Mouse (Mus musculus): ENCODE measurements around the gene Reep1. TPM values are rescaled to one million over a fixed set of nuclear protein-coding genes. Genes with fewer than 3 reads are reported as not detected.
A peak's percentile ranks its signal among the peaks of the same experiment; 100 is the strongest.
"Not testable (repeated sequence)": the region's sequence is repeated elsewhere in the genome, so short reads cannot be mapped to it uniquely, and the experiment has no call there.

The Reep1 gene
- polyA plus RNA-seq, 1 experiment from 2014 or later, result 102 TPM

DNA sequence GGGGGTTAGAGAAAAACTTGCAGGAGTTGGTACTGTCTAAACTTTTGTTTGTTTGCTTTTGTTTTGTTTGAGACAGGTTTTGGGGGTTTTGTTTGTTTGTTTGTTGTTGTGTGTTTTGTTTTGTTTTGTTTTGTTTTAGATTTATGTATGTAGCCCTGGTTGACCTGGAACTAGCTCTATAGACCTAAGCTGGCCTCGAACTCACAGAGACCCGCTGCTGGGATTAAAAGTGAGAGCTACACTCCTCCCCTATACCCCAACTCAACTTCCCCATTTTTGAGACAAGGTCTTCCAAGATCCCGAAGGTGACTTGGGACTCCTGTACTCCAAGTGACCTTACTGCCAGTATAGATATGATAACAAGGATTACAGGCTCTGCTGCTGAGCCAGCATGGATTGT lies 116.6 kb downstream of the Reep1 start:
- Histone ChIP-seq H3K36me3 (ENCODE audit: poor library complexity, severe bottlenecking) (no peaks in the 10 kb centered on the region), H3K27ac (no peak overlapping the region), H3K9me3 (replicated peaks) (no peaks in the 10 kb centered on the region), H3K4me3 (peak overlapping the region; percentile 62), H3K9ac (no peak overlapping the region), H3K4me2 (peak overlapping the region; percentile 81), H3K4me1 (peaks cover 12% of the 10 kb centered on the region; the same call in 1 of the 2 replicates), H3K27me3 (no peaks in the 10 kb centered on the region)
- peak; percentile 33; the same call in 1 of the 2 replicates for ATAC-seq
- 39% methylated on average over 3 of the region's 3 CpGs for WGBS

DNA sequence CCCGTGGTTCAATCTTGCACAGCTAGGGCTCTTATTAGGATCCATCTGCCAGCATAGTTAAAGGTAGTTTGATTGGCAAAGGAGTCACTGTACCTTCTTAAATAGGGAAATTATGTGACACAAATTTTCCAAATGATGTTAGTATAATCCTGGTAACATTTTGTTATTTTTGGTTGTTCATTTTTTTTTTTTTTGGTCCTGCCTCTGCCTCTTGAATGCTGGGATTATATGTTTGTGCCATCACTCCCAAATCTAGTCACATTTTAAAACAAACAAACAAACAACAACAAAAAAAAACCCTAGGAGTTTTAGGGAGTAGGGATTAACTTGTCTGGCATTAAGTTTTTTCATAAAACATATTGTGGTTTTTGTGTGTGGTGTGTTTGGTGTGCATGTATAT lies 119.5 kb downstream of the Reep1 start, which contains the start of gene Mrpl35:
Gene Mrpl35, minus strand, starts transcription at position 101 of the 400 bp plus-strand sequence.
- no peaks in the 10 kb centered on the region for H3K36me3 ChIP-seq (ENCODE audit: poor library complexity, severe bottlenecking)
- H3K9me3 ChIP-seq (replicated peaks), result no peaks in the 10 kb centered on the region
- no peaks in the 10 kb centered on the region for H3K27me3 ChIP-seq
- no peak for ATAC-seq
- WGBS, result 49% methylated on average over 1 of the region's 1 CpGs
- H3K27ac ChIP-seq, result no peak within 1 kb of the TSS
- peaks cover 17% of the 10 kb centered on the region for H3K4me1 ChIP-seq
- no peak within 1 kb of the TSS for H3K4me2 ChIP-seq
- H3K4me3 ChIP-seq, result no peak within 1 kb of the TSS
- H3K9ac ChIP-seq, result no peak within 1 kb of the TSS

DNA sequence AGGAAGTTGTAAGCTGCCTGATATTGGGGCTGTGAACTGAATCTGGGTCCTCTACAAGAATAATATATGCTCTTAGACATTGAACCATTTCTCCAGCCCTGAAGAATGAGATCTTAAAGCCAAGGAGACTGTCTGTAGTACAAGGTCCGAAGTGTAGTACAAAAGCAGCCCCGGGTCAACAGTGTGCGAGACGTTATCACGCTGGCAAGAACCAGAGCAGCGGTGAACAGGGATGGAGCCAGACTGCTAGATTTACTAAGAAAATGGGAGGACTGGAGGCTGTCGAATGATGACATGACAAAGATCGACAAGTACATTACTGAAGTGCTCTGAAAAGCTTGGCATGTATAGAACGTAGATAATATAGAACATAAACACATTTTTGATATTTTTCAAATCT lies 122.4 kb downstream of the Reep1 start:
- 89% methylated on average over 9 of the region's 9 CpGs for WGBS
- no peak for ATAC-seq
- H3K36me3 ChIP-seq (ENCODE audit: poor library complexity, severe bottlenecking), result peaks cover under 1% of the 10 kb centered on the region; the same call in 1 of the 2 replicates
- 0 out of 2 replicates have a peak overlapping the region, but pooled peaks have one; percentile 77 for H3K4me2 ChIP-seq
- H3K4me3 ChIP-seq, result no peak overlapping the region
- no peak overlapping the region for H3K27ac ChIP-seq
- H3K9me3 ChIP-seq (replicated peaks), result no peaks in the 10 kb centered on the region
- no peak overlapping the region for H3K9ac ChIP-seq
- peaks cover 18% of the 10 kb centered on the region for H3K4me1 ChIP-seq
- H3K27me3 ChIP-seq, result no peaks in the 10 kb centered on the region

DNA sequence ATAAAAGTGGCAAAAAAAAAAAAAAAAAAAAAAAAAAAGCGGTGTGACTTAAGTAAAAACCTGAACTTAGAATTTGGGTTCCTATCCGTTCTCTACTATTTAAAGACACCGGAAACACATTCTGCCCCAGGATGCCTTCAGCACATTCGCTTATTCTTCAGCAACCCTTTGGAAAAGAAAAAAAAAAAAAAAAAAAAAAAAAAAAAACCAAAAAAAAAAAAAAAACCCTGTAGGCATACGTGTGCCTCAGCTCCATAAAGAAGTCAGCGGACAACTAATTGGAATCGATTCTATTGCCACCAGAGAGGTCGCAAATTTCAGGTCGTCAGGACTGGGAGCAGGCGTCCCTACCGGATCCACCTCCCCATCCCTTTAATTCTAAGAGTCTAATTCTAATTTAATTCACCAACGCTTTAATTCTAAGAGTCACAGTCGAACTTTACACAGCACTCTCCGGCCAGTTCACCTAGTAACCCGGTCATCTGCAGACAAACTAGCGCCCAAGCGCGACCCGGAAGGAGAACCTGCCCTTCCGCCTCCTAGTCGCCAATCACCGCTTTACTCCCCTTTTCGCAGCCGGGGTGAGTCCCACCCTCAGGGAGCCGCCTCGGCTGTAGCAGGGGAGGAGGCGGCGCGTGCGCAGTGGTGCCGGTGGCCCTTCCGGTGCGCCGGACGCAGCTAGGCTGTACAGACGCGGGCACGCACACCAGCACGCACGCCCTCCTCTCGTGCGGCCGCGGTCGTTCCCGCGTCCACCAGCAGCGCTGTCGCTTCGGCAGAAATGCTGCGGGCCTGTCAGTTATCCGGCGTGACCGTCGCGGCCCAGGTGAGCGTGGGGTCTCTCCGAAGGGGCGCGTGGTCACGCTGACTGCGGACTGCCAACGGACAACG lies 123.6 kb downstream of the Reep1 start, which contains the start of gene Immt:
Gene Immt, plus strand, starts transcription at position 642 of the 891 bp plus-strand sequence.
- peaks cover 3% of the 10 kb centered on the region; the same call in 1 of the 2 replicates for H3K9me3 ChIP-seq (replicated peaks)
- no peaks in the 10 kb centered on the region for H3K27me3 ChIP-seq
- peak; percentile 99 for ATAC-seq
- peaks cover 18% of the 10 kb centered on the region for H3K4me1 ChIP-seq
- H3K27ac ChIP-seq, result peak within 1 kb of the TSS; percentile 83
- peak within 1 kb of the TSS; percentile 75 for H3K9ac ChIP-seq
- H3K4me3 ChIP-seq, result peak within 1 kb of the TSS; percentile 73
- WGBS, result under 1% methylated on average over 64 of the region's 64 CpGs
- H3K36me3 ChIP-seq (ENCODE audit: poor library complexity, severe bottlenecking), result peaks cover 12% of the 10 kb centered on the region
- H3K4me2 ChIP-seq, result peak within 1 kb of the TSS; percentile 77

DNA sequence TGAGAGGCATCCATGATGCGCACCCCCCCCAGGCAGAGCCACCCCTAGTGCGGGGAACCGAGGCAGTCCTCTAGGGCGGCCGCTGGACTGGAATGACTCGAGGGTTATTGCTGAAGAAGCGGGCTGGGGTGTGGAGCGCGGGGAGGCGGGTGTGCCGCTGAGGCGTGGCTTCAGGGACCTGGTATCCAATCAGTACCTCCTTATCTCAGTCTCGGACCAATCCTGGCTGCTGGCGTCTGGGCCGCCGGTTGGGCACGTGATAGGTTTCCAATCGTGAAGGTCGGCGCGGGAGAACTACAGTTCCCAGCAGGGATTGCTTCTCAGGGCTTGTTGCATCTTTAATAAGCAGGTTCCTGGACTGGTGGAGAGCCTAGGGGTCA lies 124.2 kb downstream of the Reep1 start:
- Histone ChIP-seq H3K9ac (peak overlapping the region; percentile 75), H3K27ac (peak overlapping the region; percentile 83), H3K4me3 (peak overlapping the region; percentile 73), H3K36me3 (ENCODE audit: poor library complexity, severe bottlenecking) (peaks cover 18% of the 10 kb centered on the region), H3K9me3 (replicated peaks) (peaks cover 3% of the 10 kb centered on the region; the same call in 1 of the 2 replicates), H3K4me2 (peak overlapping the region; percentile 77), H3K27me3 (no peaks in the 10 kb centered on the region), H3K4me1 (peaks cover 18% of the 10 kb centered on the region)
- peak; percentile 100 for ATAC-seq
- WGBS, result under 1% methylated on average over 21 of the region's 21 CpGs

DNA sequence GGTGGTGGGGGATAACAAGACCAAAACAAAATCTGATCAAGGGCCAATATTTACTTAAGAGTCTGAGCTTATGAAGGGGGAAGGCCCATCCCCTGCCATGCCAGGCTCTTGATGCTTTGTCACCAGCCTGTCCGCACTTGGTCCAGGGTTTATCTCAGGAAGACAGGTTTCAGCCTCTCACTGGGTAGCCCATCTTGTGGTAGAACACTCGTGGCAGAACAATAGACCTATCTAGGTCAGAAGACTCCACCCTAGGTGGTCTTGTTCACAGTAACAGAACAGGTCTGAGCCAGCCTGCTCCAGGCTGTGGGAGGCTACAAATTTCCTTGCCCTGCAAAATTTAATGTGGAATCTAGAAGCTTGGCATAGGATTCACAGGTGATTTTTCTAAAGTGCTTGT lies 129.4 kb downstream of the Reep1 start:
- no peak overlapping the region for H3K9ac ChIP-seq
- no peak overlapping the region for H3K4me2 ChIP-seq
- H3K4me3 ChIP-seq, result no peak overlapping the region
- peaks cover 3% of the 10 kb centered on the region; the same call in 1 of the 2 replicates for H3K9me3 ChIP-seq (replicated peaks)
- WGBS, result 87% methylated on average over 2 of the region's 2 CpGs
- no peak overlapping the region for H3K27ac ChIP-seq
- peaks cover 23% of the 10 kb centered on the region for H3K36me3 ChIP-seq (ENCODE audit: poor library complexity, severe bottlenecking)
- no peak for ATAC-seq
- H3K27me3 ChIP-seq, result no peaks in the 10 kb centered on the region
- peaks cover 14% of the 10 kb centered on the region for H3K4me1 ChIP-seq

DNA sequence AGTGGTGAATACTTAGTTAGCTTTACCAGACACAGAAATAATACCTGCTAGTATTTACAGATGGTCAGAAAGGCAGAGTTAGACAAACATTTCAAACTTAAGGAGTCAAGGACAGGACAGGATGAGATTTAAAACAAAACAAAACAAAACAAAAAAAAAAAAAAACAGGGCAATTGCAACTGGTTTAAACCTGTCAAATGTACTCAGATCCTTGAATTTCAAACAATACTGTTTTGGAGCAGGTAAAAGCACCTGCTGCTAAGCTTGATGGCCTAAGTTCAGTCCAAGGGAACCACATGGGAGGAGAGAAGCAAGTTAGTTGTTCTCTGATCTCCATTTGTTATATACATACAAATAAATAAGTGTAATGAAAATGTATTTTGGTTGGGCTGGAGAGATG lies 132.5 kb downstream of the Reep1 start:
- H3K9me3 ChIP-seq (replicated peaks), result peaks cover 3% of the 10 kb centered on the region; the same call in 1 of the 2 replicates
- no peak overlapping the region for H3K4me3 ChIP-seq
- no peak overlapping the region for H3K27ac ChIP-seq
- no peaks in the 10 kb centered on the region for H3K4me1 ChIP-seq
- H3K9ac ChIP-seq, result no peak overlapping the region
- no peak for ATAC-seq
- H3K27me3 ChIP-seq, result no peaks in the 10 kb centered on the region
- peaks cover 21% of the 10 kb centered on the region for H3K36me3 ChIP-seq (ENCODE audit: poor library complexity, severe bottlenecking)
- H3K4me2 ChIP-seq, result no peak overlapping the region

DNA sequence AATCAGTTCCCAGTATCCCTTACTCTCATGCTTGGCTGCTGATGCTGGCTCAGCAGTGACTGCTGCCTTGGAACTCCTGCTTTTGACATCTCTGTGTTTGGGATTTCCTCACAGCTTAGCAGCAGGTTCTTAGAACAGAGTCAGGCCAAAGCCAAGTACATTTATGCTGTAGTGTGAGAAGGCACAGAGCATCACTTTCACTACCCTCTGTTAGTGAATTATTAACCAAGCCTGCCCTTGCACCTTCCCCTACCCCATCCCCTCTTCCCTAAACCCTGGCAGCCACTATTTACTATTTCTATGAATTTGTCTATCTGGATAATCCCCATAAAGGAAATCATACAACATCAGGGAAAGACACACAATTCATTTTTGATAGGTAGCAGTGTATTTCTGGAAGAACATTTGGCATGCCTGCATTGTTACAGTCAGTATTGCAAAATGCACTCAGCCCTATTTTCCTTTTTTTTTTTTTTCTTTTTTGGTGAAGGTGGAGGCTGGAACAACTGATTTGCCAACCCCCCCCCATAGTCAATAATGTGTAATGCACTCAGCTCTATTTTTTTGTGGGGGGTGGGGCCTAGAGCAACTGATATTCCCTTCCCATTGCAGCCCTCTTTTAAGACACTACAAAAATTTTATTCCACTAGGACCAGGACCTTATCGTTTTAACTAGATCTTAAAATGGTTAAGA lies 133.4 kb downstream of the Reep1 start:
- Histone ChIP-seq H3K27me3 (no peaks in the 10 kb centered on the region), H3K9ac (no peak overlapping the region), H3K4me2 (no peak overlapping the region), H3K27ac (no peak overlapping the region), H3K4me1 (no peaks in the 10 kb centered on the region), H3K4me3 (no peak overlapping the region), H3K36me3 (ENCODE audit: poor library complexity, severe bottlenecking) (peaks cover 18% of the 10 kb centered on the region), H3K9me3 (replicated peaks) (no peaks in the 10 kb centered on the region)
- WGBS, result 97% methylated on average over 1 of the region's 1 CpGs
- ATAC-seq, result no peak

DNA sequence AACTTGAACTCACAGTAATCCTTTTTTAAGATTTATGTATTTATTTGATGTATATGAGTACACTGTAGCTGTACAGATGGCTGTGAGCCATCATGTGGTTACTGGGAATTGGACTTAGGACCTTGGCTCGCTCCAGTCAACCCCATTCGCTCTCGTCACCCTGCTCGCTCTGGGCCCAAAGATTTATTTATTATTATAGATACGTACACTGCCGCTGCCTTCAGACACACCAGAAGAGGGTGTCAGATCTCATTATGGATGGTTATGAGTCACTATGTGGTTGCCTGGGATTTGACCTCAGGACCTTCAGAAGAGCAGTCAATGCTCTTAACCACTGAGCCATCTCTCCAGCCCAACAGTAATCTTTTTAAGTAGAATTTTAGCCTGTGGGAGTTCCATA lies 139.5 kb downstream of the Reep1 start:
- H3K27me3 ChIP-seq; H3K4me3 ChIP-seq; H3K27ac ChIP-seq; ATAC-seq; H3K9ac ChIP-seq; H3K9me3 ChIP-seq (replicated peaks); H3K4me1 ChIP-seq; H3K4me2 ChIP-seq: not testable (repeated sequence)
- peaks cover 42% of the 10 kb centered on the region for H3K36me3 ChIP-seq (ENCODE audit: poor library complexity, severe bottlenecking)
- 99% methylated on average over 6 of the region's 6 CpGs for WGBS

Other genes starting within 250 kb of the Reep1 start
- gene Rnf103, start 213.7 kb upstream of the Reep1 start, polyA plus RNA-seq (2015; fragmentation: Nextera tagmentation; extraction: Ambion mirVana), result 16.9 and 18.8 TPM in 2 replicates
- gene Chmp3, start 163.8 kb upstream of the Reep1 start, polyA plus RNA-seq (2015; fragmentation: Nextera tagmentation; extraction: Ambion mirVana), result 48.9 and 54.9 TPM in 2 replicates
- gene Kdm3a, start 74.6 kb upstream of the Reep1 start, polyA plus RNA-seq (2015; fragmentation: Nextera tagmentation; extraction: Ambion mirVana), result 68.0 and 78.8 TPM in 2 replicates
- gene Mrpl35, start 119.4 kb downstream of the Reep1 start, polyA plus RNA-seq (2015; fragmentation: Nextera tagmentation; extraction: Ambion mirVana), result 55.7 and 58.1 TPM in 2 replicates
- gene Immt, start 123.8 kb downstream of the Reep1 start, polyA plus RNA-seq (2015; fragmentation: Nextera tagmentation; extraction: Ambion mirVana), result 166 and 172 TPM in 2 replicates
- gene Ptcd3, start 201.2 kb downstream of the Reep1 start, polyA plus RNA-seq (2015; fragmentation: Nextera tagmentation; extraction: Ambion mirVana), result 98.1 and 112 TPM in 2 replicates
- 19.2 and 25.2 TPM in 2 replicates for gene Polr1a, start 201.5 kb downstream of the Reep1 start, polyA plus RNA-seq (2015; fragmentation: Nextera tagmentation; extraction: Ambion mirVana)

Data from forebrain, embryonic 13.5 days (tissue).